Mouse (Mus musculus) thymus, postnatal 36 days (tissue): ENCODE data around the gene Atf2.
A peak's percentile ranks its signal among the peaks of the same experiment; 100 is the strongest.

ENCODE experiments used
- DNase-seq, 2 experiments: peaks; one replicate each; pipeline ENCODE4 v3.0.0; 2022; ENCODE audit warnings: mixed read lengths in 2 of 2

Gene Atf2

DNA sequence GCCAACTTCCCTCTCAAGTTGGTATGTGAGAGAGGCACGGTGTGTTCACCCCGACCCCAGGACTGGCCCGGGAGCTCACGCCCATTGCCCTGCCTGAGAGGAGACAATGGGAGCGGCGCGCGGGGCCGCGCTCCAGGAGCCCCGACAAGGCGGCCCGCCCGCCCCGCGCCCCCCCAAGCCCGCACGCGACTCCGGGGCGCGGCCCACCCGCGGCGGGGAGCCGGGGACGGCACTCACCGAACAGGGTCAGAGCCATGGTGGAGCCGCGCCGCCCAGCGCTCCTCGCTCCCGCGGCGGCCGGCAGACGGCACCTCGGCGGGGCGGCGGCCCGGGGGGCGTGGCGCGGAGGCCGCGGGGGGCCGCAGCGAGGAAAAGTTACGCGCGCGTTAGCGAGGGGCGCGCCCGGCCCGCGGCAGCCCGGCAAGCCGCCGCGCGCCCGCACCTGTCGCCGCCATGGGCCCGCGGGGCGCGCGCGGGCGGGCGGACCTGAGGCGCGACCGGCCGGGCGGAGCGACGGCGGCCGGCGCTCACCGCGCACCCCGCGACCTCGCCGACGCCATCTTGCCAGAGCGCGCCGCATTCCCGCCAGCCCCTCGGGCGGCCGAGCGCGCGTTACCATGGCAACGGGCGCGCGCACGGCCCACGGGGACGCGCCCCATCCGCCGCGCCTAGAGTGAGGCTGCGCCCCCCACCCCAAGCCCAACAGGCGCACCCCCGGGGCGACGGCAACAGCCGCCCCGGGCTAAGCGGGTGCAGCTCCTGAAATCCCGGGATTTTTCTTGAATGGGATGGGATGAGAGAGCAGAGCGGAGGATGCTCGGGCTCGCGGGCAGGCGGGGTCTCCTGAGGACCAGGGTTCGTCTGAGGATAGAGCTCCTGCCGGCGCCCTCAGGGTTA lies 117.4 kb downstream of the Atf2 start, which contains the start of gene Chn1:
Chn1 (minus strand) TSS at position 561 of the 897 bp plus-strand sequence.
- peak; percentile 16 to 44 for DNase-seq

DNA sequence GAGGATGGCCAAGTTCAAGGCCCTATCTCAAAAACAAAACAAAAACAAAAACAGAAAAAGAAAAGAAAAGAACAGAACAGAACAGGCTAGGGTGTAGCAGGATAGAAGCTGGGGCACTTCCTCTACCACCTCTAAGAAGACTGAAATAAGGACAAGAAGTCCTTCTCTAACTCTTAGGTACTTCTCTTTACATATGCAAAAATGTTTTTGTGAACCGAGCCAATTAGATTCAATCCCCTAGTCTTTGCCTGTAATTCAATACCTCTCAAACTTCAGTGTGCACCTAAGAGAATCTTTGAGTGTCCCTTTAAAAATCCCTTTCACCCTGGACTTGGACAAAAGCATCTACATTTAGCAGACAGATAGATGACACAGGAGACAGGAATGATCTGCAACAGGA lies 119.5 kb downstream of the Atf2 start:
- no peak for DNase-seq

DNA sequence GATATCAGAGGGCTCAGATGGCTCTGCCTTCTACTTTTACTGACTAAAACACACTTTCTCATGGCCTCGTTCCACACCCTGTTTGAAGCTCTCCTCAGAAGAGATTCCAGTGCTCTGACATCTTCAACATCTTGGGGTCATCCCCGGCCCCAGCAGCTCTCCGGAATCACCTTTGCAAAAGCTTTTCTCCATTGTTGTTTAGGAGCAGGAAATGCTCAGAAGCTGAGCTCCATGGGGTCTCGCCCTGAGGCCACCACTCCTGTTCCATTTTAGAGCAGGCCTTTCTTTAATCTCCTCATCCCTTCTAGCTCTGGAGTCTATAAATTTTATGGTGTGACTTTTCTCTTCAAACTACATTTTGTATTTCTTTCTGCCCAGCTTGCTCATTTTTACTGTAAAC lies 123.8 kb downstream of the Atf2 start:
- DNase-seq: no peak
